Mouse (Mus musculus): ENCODE measurements at regions not wholly inside any gene's neighbourhood (a gene's known extent, or its start where the extent isn't known, plus 50 kb on each side); places are given as distances from the start of the nearest gene placed in this dataset.
"Not testable (repeated sequence)": the region's sequence is repeated elsewhere in the genome, so short reads cannot be mapped to it uniquely, and the experiment has no call there.

- intact Hi-C loops (cut with DNase I); DNase-seq (ENCODE audit: low spot score in 2 of 2): not testable (repeated sequence)
Measured at GRCm38 (mm10) chr14:53427636-53428035, 826.3 kb downstream of the Dad1 start.

DNA sequence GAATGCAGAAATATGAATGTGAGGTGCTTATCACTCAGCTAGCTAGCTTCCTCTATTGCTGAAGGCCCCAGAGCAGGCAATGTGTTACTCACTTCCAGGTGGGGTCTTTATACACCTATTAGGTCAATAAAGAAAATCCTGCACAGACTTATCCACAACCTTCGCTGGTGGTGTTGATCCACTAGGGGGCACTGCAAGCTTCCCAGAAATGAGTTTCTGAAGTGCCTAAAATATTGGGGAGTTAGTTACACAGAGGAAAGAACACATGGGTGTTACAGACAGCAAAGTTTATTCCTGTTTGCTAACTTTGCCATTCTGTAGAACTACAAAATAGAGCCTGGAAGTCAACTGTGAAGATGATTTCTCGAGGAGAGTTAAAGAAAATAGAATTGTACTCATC lies 836.9 kb downstream of the Dad1 start:
- intact Hi-C loops (cut with DNase I) = not testable (repeated sequence)

DNA sequence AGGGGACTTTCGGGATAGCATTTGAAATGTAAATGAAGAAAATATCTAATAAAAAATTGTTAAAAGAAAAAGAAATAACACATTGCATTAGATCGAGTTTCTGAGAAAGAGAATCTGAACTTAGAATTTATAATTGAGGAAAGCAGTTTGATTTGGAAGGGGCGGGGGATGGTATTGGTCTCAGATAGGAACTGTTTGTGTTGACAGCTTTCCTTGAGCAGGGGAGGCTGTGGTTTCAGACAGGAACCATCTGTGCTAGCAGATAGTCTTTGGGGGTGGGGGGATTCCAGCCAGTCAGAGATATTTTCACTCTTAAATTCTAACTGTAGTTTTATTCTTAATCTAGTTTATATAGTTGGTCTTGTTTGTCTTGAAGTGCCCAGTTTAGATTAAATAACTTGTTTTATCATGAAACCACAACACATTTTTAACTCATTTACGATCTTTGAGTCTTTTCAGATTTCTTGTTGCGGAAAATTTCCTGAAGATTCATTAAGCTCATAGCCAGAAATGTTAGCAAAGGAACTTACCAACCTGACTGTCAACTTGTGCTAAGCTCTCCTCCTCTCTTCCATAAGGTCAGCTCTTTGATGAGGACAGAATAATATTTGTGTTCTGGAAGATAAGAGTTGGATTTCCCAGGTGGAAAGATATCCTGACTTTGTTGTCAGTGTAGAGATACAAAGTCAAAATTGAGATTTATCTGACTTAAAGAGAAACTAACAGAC lies 846.2 kb downstream of the Dad1 start:
- intact Hi-C loops (cut with DNase I) = not testable (repeated sequence)

More for the DNA sequence above, 836.9 kb downstream of the Dad1 start:
- not testable (repeated sequence) for DNase-seq (ENCODE audit: low spot score in 2 of 2)

GRCm38 (mm10) chr14:53390307-53390706 lies 863.6 kb downstream of the Dad1 start:
- intact Hi-C loops (cut with DNase I); DNase-seq (ENCODE audit: low spot score in 2 of 2): not testable (repeated sequence)

More for the DNA sequence above, 846.2 kb downstream of the Dad1 start:
- DNase-seq (ENCODE audit: low spot score in 2 of 2) = not testable (repeated sequence)

- intact Hi-C loops (cut with DNase I); DNase-seq (ENCODE audit: low spot score in 2 of 2): not testable (repeated sequence)
Measured at GRCm38 (mm10) chr14:53374591-53374990, 879.0 kb upstream of the Olfr1507 start.

DNA sequence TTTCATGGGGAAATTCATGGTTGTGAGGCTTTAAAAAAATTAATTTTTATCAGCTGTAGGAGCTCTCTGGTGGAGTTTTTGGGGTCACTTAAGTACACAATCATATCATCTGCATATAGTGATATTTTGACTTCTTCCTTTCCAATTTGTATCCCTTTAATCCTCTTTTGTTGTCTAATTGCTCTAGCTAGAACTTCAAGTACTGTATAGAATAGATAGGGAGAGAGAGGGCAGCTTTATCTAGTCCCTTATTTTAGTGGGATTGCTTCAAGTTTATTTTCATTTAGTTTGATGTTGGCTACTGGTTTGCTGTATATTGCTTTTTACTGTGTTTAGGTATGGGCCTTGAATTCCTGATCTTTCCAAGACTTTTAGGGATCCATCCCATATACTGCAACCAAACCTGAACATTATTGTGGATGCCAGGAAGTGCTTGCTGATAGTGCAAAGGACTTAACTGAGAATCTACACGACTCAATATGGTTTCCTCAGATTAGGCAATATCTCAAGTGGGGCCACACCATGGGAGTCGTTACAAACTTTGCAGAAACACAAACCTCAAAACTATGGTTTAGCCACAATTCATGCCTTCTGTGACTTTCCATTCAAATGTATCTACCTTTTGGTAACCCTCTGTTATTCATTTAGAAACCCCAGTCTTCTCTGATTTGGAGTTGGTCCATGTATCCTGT lies 878.4 kb upstream of the Olfr1507 start:
- intact Hi-C loops (cut with DNase I); DNase-seq (ENCODE audit: low spot score in 2 of 2): not testable (repeated sequence)

DNA sequence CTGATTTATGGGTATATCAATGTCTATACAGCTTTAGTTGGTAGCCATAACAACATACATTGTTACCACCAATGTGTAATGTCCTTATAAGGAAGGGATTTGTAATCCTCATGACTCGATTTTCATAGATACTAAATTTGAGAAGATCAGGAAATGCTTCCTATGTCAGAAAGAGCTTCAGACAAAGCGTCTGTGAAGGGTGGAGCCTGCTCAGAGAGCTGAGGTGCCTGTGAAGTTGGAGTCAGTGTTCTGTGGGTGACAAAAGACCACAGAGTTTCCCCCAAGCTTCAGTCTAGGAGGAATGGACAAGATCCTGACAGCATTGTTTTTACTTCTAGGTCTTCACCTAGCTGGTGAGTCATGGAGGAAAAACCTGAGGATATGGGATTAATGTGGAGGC lies 874.2 kb upstream of the Olfr1507 start:
- no peak for DNase-seq (ENCODE audit: low spot score in 2 of 2)
- intact Hi-C loops (cut with DNase I) = no loop called here

GRCm38 (mm10) chr14:53367420-53367819 lies 871.9 kb upstream of the Olfr1507 start:
- intact Hi-C loops (cut with DNase I); DNase-seq (ENCODE audit: low spot score in 2 of 2): not testable (repeated sequence)

DNA sequence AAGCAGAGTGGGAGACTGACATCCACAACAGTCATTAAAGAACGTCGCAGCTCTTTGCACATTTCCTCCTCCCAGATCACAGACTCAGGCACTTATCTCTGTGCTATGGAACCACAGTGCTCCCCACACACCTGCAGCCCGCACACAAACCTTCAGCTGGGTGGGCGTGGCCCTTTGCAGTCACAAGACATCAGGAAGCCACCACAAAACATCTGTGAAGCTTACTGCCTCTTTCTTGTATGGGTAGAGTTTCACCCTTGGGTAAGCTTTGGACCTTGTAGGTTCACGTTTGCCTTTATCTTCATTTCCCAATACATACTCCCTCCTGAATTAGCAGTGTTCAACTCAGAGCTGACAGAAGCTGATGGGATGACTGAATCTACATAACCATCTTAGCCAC lies 868.4 kb upstream of the Olfr1507 start:
- DNase-seq (ENCODE audit: low spot score in 2 of 2); intact Hi-C loops (cut with DNase I): not testable (repeated sequence)

DNA sequence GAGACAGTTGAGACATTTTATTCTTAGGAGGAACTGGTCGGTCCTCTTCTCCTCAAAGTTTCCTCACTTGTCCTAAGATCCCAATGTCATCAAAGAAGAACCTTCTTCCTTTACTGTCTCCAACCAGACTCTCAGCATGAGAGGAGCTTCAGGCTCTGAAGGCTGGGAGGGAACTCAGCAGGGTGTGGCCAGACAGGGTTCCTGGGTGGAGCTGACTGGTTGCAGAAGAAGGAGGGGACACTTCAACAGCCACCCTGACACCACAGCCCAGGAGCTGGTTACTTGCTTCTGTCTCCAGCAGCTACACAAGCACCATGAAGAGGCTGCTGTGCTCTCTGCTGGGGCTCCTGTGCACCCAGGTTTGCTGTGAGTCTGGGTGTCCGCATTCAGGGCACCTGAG lies 866.5 kb upstream of the Olfr1507 start:
- DNase-seq (ENCODE audit: low spot score in 2 of 2); intact Hi-C loops (cut with DNase I): not testable (repeated sequence)

DNA sequence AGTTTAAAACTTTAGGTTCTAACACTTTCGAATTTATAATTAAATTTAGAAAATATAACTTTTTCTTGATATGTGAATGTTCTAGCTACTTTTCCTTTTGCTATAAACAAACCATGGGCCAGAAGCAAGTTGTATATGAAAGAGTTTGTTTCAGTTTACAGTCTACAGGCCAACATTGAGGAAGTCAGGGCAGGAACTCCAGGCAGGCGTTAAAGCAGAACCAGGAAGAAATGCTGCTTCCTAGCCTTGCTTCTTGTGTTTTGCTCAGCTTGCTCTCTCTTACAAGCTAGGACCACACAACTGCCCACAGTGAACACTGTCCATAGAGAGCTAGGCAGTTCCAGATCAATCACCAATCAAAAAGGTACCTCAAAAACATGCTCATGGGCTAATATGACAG lies 861.9 kb upstream of the Olfr1507 start:
- intact Hi-C loops (cut with DNase I); DNase-seq (ENCODE audit: low spot score in 2 of 2): not testable (repeated sequence)

DNA sequence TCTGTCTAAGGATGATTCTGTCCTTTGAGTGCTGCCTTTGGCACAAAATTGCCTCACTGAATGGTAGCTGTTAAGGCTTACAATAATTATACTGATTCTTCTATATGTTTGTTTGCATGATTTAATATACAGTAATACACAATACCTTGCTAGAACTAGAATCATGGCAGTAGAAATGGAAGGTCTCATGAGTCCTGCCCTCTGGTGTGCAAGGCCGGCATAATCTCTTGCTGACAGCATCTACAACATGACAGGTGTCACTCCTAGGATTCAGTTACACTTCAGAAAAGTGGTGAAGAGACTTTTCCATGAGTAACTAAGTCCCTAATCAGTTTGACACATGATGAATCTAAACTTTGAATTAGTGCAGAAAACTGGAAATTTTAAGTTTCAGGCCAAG lies 861.2 kb upstream of the Olfr1507 start:
- DNase-seq (ENCODE audit: low spot score in 2 of 2); intact Hi-C loops (cut with DNase I): not testable (repeated sequence)

DNA sequence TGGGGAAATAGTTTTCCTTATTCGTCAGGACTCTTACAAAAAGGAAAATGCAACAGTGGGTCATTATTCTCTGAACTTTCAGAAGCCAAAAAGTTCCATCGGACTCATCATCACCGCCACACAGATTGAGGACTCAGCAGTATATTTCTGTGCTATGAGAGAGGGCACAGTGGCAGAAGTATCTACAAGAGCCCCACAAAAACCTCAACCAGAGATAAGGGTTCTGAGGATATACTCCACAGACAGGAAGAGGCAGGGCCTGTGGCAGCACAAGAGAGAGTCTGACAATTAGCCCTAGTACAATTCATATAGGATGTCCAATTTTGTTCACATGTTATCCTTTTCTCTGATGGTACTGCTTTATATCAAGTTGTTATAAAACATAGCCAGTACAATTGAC lies 855.9 kb upstream of the Olfr1507 start:
- DNase-seq (ENCODE audit: low spot score in 2 of 2); intact Hi-C loops (cut with DNase I): not testable (repeated sequence)

DNA sequence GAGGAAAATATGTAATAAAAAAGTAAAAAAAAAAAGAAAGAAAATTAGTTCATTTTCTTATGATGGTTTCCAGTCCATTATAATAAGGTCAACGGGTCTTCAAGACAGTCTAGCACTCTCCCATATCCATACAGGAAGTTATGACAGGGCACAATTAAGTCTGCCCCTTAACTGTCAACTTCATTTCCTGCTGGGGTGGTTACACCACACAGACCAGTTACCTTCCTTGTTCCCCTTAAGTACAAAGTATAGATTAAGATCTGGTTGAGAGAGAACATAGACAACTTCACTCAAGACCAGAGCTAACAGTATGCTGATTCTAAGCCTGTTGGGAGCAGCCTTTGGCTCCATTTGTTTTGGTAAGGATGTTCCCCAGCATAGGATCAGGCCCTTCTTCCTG lies 855.2 kb upstream of the Olfr1507 start:
- intact Hi-C loops (cut with DNase I); DNase-seq (ENCODE audit: low spot score in 2 of 2): not testable (repeated sequence)

DNA sequence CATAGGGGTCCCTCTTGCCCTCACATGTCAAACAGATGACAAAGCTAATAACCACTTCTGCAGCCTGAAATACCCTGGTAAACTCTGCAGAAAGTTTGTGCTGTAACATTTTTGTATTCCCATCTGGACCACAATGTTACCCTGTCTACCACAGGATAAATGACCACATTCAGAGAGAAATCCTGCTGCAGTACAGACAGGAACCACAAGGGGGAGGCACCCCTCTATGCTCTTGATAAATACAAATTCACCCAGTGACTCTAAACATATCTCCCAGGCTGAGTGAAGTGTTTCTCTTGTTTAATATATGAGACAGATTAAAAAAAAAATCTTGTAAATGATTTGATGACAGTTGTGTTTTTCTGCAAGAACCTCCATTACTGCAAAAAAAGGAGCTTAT lies 853.6 kb upstream of the Olfr1507 start:
- DNase-seq (ENCODE audit: low spot score in 2 of 2); intact Hi-C loops (cut with DNase I): not testable (repeated sequence)

DNA sequence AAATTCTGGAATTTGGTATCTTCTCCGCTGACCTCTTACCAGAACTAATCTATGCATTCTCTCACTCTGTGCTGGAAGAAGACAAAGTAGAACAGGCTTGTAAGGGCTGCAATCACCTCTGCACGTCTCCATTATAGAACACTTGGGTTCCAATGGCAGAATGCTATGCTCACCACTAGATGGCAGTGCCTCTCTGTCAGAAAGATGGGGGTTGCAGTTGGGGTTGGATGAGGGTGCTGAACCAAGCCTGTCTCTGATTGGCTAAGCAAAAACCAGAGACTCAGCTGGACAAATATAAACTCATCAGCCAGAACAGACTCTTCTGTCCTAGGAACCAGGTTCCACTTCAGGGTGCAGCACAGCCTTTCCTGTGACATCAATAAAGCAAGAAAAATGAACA lies 850.0 kb upstream of the Olfr1507 start:
- intact Hi-C loops (cut with DNase I); DNase-seq (ENCODE audit: low spot score in 2 of 2): not testable (repeated sequence)

GRCm38 (mm10) chr14:53343849-53344248 lies 848.3 kb upstream of the Olfr1507 start:
- DNase-seq (ENCODE audit: low spot score in 2 of 2); intact Hi-C loops (cut with DNase I): not testable (repeated sequence)

- DNase-seq (ENCODE audit: low spot score in 2 of 2); intact Hi-C loops (cut with DNase I): not testable (repeated sequence)
Measured at GRCm38 (mm10) chr14:53339167-53339566, 843.6 kb upstream of the Olfr1507 start.

- intact Hi-C loops (cut with DNase I); DNase-seq (ENCODE audit: low spot score in 2 of 2): not testable (repeated sequence)
Measured at GRCm38 (mm10) chr14:53337446-53337845, 841.9 kb upstream of the Olfr1507 start.

- DNase-seq (ENCODE audit: low spot score in 2 of 2); intact Hi-C loops (cut with DNase I): not testable (repeated sequence)
Measured at GRCm38 (mm10) chr14:53336705-53337104, 841.2 kb upstream of the Olfr1507 start.

DNA sequence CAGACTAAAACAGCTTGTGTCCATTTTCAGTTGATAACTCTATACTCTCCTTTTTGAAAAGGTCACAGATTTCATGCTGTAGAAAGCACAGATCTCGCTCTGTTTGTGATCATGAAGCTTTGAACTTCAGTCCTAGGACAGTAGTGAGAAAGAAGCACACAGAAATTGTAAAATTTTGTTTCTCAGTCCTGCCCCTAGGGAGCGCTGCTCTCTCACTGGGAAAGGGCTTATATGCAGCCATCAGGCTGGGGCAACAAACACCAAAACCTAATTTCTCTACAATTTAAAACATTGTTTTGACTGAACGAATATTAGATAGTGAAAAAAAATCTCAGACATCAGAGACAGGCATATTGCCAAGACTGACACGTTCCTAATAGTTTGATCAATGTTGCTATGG lies 838.9 kb upstream of the Olfr1507 start:
- DNase-seq (ENCODE audit: low spot score in 2 of 2); intact Hi-C loops (cut with DNase I): not testable (repeated sequence)
